21 mouse cellular contexts compared by ENCODE assay signal in the genomic region with DNA sequence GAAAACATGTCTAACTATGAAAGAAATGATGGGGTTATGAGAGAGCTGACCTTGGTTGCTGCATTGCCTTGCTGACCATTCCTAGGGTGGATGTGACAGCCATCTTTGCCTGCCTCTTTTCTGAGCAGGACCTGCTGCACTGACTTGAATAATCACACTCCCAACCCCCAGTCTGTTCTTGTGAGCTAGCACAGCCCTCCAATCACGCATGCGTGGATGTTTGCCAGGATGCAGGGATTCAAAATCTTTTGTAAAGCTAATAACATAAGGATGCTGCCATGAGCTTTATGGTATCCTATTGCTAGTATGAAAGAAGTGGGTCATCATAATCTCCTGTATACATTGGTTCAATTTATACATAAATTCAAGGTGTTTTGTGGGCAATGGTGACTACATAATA.
DNase-seq lines count a peak whose midpoint lies in the region; ATAC-seq and TF ChIP-seq lines count a peak whose summit lies in the region.
"Had no signal": no experiment of that assay in that cellular context is flagged by ENCODE, and none has a peak within 500 bp of the region (broad histone marks: within the 10 kb centered on the region; RNA-seq: fewer than 3 reads in every experiment).

No protein-coding gene starts in this region.

- ATAC-seq in forebrain, embryonic 13.5 days = 0 out of 2 replicates have a peak, but pooled peaks have one; percentile 48
- no peak for ATAC-seq in forebrain, embryonic 12.5 days (ENCODE audit: low FRiP score)
- ATAC-seq in forebrain, postnatal 0 days = no peak; the same call in 1 of the 2 replicates
- no peak for ATAC-seq in forebrain, embryonic 15.5 days (replicated peaks)
- 0 out of 2 replicates have a peak, but pooled peaks have one; percentile 48 for ATAC-seq in midbrain, embryonic 15.5 days (replicated peaks)
- ATAC-seq: activated CD4-positive, CD25-positive, alpha-beta regulatory T cell, adult 4 months had no signal

- H3K4me1 ChIP-seq in forebrain, embryonic 13.5 days = no peaks in the 10 kb centered on the region
- H3K4me1 ChIP-seq in forebrain, embryonic 12.5 days = no peaks in the 10 kb centered on the region
- no peaks in the 10 kb centered on the region for H3K4me1 ChIP-seq in forebrain, postnatal 0 days (ENCODE audit: insufficient read depth)
- H3K4me1 ChIP-seq in forebrain, embryonic 15.5 days = no peaks in the 10 kb centered on the region
- no peaks in the 10 kb centered on the region for H3K4me1 ChIP-seq in midbrain, embryonic 15.5 days
- H3K4me1 ChIP-seq in midbrain, embryonic 10.5 days = no peaks in the 10 kb centered on the region
- H3K4me1 ChIP-seq: heart, embryonic 12.5 days; heart, embryonic 15.5 days; hindbrain, embryonic 10.5 days; hindbrain, embryonic 13.5 days had no signal

- H3K4me2 ChIP-seq in forebrain, embryonic 13.5 days = no peak overlapping the region
- H3K4me2 ChIP-seq in forebrain, embryonic 12.5 days = no peak overlapping the region
- H3K4me2 ChIP-seq in forebrain, postnatal 0 days (ENCODE audit: low read depth) = no peak overlapping the region
- H3K4me2 ChIP-seq in forebrain, embryonic 15.5 days (replicated peaks) = no peak overlapping the region
- H3K4me2 ChIP-seq in midbrain, embryonic 15.5 days = no peak overlapping the region
- H3K4me2 ChIP-seq: heart, embryonic 12.5 days; heart, embryonic 15.5 days; hindbrain, embryonic 13.5 days had no signal

- H3K36me3 ChIP-seq in forebrain, embryonic 13.5 days (ENCODE audit: poor library complexity, severe bottlenecking) = no peaks in the 10 kb centered on the region
- no peaks in the 10 kb centered on the region for H3K36me3 ChIP-seq in forebrain, embryonic 12.5 days (replicated peaks)
- no peaks in the 10 kb centered on the region for H3K36me3 ChIP-seq in forebrain, postnatal 0 days (ENCODE audit: insufficient read depth)
- H3K36me3 ChIP-seq in forebrain, embryonic 15.5 days = no peaks in the 10 kb centered on the region
- H3K36me3 ChIP-seq in midbrain, embryonic 15.5 days (replicated peaks) = no peaks in the 10 kb centered on the region
- H3K36me3 ChIP-seq in midbrain, embryonic 10.5 days = no peaks in the 10 kb centered on the region
- H3K36me3 ChIP-seq: heart, embryonic 12.5 days; heart, embryonic 15.5 days; hindbrain, embryonic 10.5 days; hindbrain, embryonic 13.5 days had no signal

- DNase-seq in forebrain, postnatal 0 days = peak; percentile 13
- no peak for DNase-seq in midbrain, embryonic 10.5 days (ENCODE audit: low spot score)
- peak; percentile 76 for DNase-seq in brain, embryonic 14.5 days (ENCODE audit: low read depth)
- DNase-seq: adrenal gland, adult 8-10 months; adrenal gland, postnatal 25 days; cerebellum, adult 18-20 months; cerebellum, adult 9-10 months; cerebellum, postnatal 14 days; gastrocnemius, postnatal 25 days; heart, adult 18-20 months; heart, postnatal 10 days; heart, postnatal 36 days had no signal

- H3K27ac ChIP-seq in forebrain, embryonic 13.5 days = no peak overlapping the region
- no peak overlapping the region for H3K27ac ChIP-seq in forebrain, embryonic 12.5 days
- no peak overlapping the region for H3K27ac ChIP-seq in forebrain, postnatal 0 days (ENCODE audit: low read depth, low read length)
- H3K27ac ChIP-seq in forebrain, embryonic 15.5 days (replicated peaks) = no peak overlapping the region
- no peak overlapping the region for H3K27ac ChIP-seq in midbrain, embryonic 15.5 days
- H3K27ac ChIP-seq in midbrain, embryonic 10.5 days (replicated peaks) = no peak overlapping the region
- H3K27ac ChIP-seq: heart, embryonic 15.5 days; hindbrain, embryonic 10.5 days; hindbrain, embryonic 13.5 days had no signal

- peaks cover 4% of the 10 kb centered on the region; the same call in 1 of the 2 replicates for H3K9me3 ChIP-seq in forebrain, embryonic 13.5 days (replicated peaks)
- H3K9me3 ChIP-seq in forebrain, embryonic 12.5 days = 0 out of 2 replicates have a peak, but pooled peaks cover 3% of the 10 kb centered on the region
- H3K9me3 ChIP-seq in forebrain, postnatal 0 days (ENCODE audit: low read length) = no peaks in the 10 kb centered on the region
- H3K9me3 ChIP-seq in forebrain, embryonic 15.5 days = no peaks in the 10 kb centered on the region
- H3K9me3 ChIP-seq in midbrain, embryonic 15.5 days = no peaks in the 10 kb centered on the region; the same call in 1 of the 2 replicates
- peaks cover 8% of the 10 kb centered on the region; the same call in 1 of the 2 replicates for H3K9me3 ChIP-seq in midbrain, embryonic 10.5 days (replicated peaks)
- H3K9me3 ChIP-seq: heart, embryonic 15.5 days; hindbrain, embryonic 13.5 days had no signal

- no peak for TF ChIP-seq POLR2A in brain, embryonic 14.5 days (IDR thresholded peaks at IDR 0.05; ENCODE audit: borderline replicate concordance, extremely low read depth, insufficient read depth, insufficient read length, poor library complexity, severe bottlenecking)

- no peak for TF ChIP-seq CTCF in forebrain, postnatal 0 days (IDR thresholded peaks at IDR 0.05; ENCODE audit: low read depth)
- no peak for TF ChIP-seq CTCF in brain, embryonic 14.5 days (IDR thresholded peaks at IDR 0.05; ENCODE audit: borderline replicate concordance, extremely low read depth, insufficient read depth, insufficient read length)

- 54% methylated on average over 2 of the region's 2 CpGs for WGBS in forebrain, embryonic 13.5 days
- 64% methylated on average over 2 of the region's 2 CpGs for WGBS in forebrain, embryonic 12.5 days
- WGBS in forebrain, postnatal 0 days = 63% methylated on average over 2 of the region's 2 CpGs
- WGBS in forebrain, embryonic 15.5 days = 53% methylated on average over 2 of the region's 2 CpGs
- WGBS in midbrain, embryonic 15.5 days = 62% methylated on average over 2 of the region's 2 CpGs
- 82% methylated on average over 2 of the region's 2 CpGs for WGBS in midbrain, embryonic 10.5 days

- H3K9ac ChIP-seq in forebrain, embryonic 13.5 days = no peak overlapping the region
- no peak overlapping the region for H3K9ac ChIP-seq in forebrain, embryonic 12.5 days
- H3K9ac ChIP-seq in forebrain, postnatal 0 days = no peak overlapping the region
- no peak overlapping the region for H3K9ac ChIP-seq in forebrain, embryonic 15.5 days (replicated peaks)
- no peak overlapping the region for H3K9ac ChIP-seq in midbrain, embryonic 15.5 days
- H3K9ac ChIP-seq: heart, embryonic 12.5 days; heart, embryonic 15.5 days; hindbrain, embryonic 13.5 days had no signal

- H3K4me3 ChIP-seq in forebrain, embryonic 13.5 days = no peak overlapping the region
- H3K4me3 ChIP-seq in forebrain, embryonic 12.5 days (replicated peaks) = no peak overlapping the region
- no peak overlapping the region for H3K4me3 ChIP-seq in forebrain, postnatal 0 days (ENCODE audit: low read depth, low read length)
- H3K4me3 ChIP-seq in forebrain, embryonic 15.5 days = no peak overlapping the region
- H3K4me3 ChIP-seq in midbrain, embryonic 15.5 days = no peak overlapping the region
- H3K4me3 ChIP-seq in midbrain, embryonic 10.5 days = no peak overlapping the region
- H3K4me3 ChIP-seq: heart, embryonic 12.5 days; heart, embryonic 15.5 days; hindbrain, embryonic 10.5 days; hindbrain, embryonic 13.5 days had no signal

- no peaks in the 10 kb centered on the region for H3K27me3 ChIP-seq in forebrain, embryonic 13.5 days
- H3K27me3 ChIP-seq in forebrain, embryonic 12.5 days = no peaks in the 10 kb centered on the region
- H3K27me3 ChIP-seq in forebrain, postnatal 0 days (ENCODE audit: insufficient read depth, low read length) = no peaks in the 10 kb centered on the region
- H3K27me3 ChIP-seq in forebrain, embryonic 15.5 days = no peaks in the 10 kb centered on the region
- no peaks in the 10 kb centered on the region for H3K27me3 ChIP-seq in midbrain, embryonic 15.5 days (replicated peaks)
- no peaks in the 10 kb centered on the region for H3K27me3 ChIP-seq in midbrain, embryonic 10.5 days (ENCODE audit: low read depth, poor library complexity, severe bottlenecking)
- H3K27me3 ChIP-seq: heart, embryonic 12.5 days; heart, embryonic 15.5 days; hindbrain, embryonic 13.5 days had no signal

Comparison
In these comparisons a context has a peak if more than half of its experiments do, and no peak if none do; other contexts are left out.
1. ATAC-seq: peak in forebrain, embryonic 13.5 days (single experiment) and midbrain, embryonic 15.5 days (single experiment); none in forebrain, embryonic 12.5 days (single experiment), forebrain, postnatal 0 days (single experiment) and forebrain, embryonic 15.5 days (single experiment).